Mouse (Mus musculus) neural tube, embryonic 11.5 days (tissue): ENCODE data around the gene Edem2. TPM values are rescaled to one million over a fixed set of nuclear protein-coding genes. Genes with fewer than 3 reads are reported as not detected.
A peak's percentile ranks its signal among the peaks of the same experiment; 100 is the strongest.

Experiments
- ATAC-seq: fragments of 200-750 bp; cut with Nextera tagmentation; 2 replicates; pipeline ENCODE4 v1.8.0; 2017; ENCODE audit warnings: moderate number of reproducible peaks, mild to moderate bottlenecking, moderate TSS enrichment, moderate library complexity; ENCODE audit not compliant: insufficient read depth, low FRiP score, low TSS enrichment
- DNase-seq: peaks from one replicate; pipeline ENCODE4 v3.0.0-alpha.2; 2015; ENCODE audit warnings: low spot score
- H3K27ac ChIP-seq: fragments of 300-500 bp; sonication (generic); 2 replicates; pipeline ENCODE4 v1.5.1; 2014; ENCODE audit warnings: low read depth, mild to moderate bottlenecking, low read length
- H3K27me3 ChIP-seq: fragments of 300-500 bp; sonication (generic); 2 replicates; pipeline ENCODE4 v1.6.1; 2014; ENCODE audit warnings: mild to moderate bottlenecking, low read length, mixed read lengths; ENCODE audit not compliant: control insufficient read depth, insufficient read depth
- H3K36me3 ChIP-seq: fragments of 300-500 bp; sonication (generic); 2 replicates; pipeline ENCODE4 v1.6.1; 2014; ENCODE audit warnings: mild to moderate bottlenecking, low read length, moderate library complexity, mixed read lengths; ENCODE audit not compliant: control insufficient read depth, insufficient read depth
- H3K4me1 ChIP-seq: fragments of 300-500 bp; sonication (generic); 2 replicates; pipeline ENCODE4 v1.6.1; 2014; ENCODE audit warnings: low read length, mixed read lengths; ENCODE audit not compliant: control insufficient read depth, insufficient read depth
- H3K4me2 ChIP-seq: fragments of 300-500 bp; sonication (generic); 2 replicates; pipeline ENCODE4 v1.6.1; 2014; ENCODE audit warnings: low read depth, mild to moderate bottlenecking, moderate library complexity
- H3K4me3 ChIP-seq: fragments of 300-500 bp; sonication (generic); 2 replicates; pipeline ENCODE4 v1.5.1; 2014; ENCODE audit warnings: low read depth, low read length
- H3K9ac ChIP-seq: fragments of 300-500 bp; sonication (generic); 2 replicates; pipeline ENCODE4 v1.6.1; 2014; ENCODE audit warnings: mild to moderate bottlenecking, low read length
- H3K9me3 ChIP-seq: fragments of 300-500 bp; sonication (generic); 2 replicates; pipeline ENCODE4 v1.6.1; 2016; ENCODE audit warnings: low read length; ENCODE audit not compliant: control insufficient read depth
- WGBS: fragments of 180-500 bp; shearing (Covaris S2); extraction: QIAGEN DNeasy Blood & Tissue Kit; methylation state at CpG from one replicate; pipeline ENCODE4 v1.1.7; 2014; 5-methylcytosine and 5-hydroxymethylcytosine counted together
- polyA plus RNA-seq: library from polyadenylated mRNA; unstranded; fragments of >200 nt; fragmentation: Nextera tagmentation; extraction: Ambion mirVana; gene quantifications from 2 replicates; pipeline ENCODE4 v1.2.1, GENCODE M21; 2014

Gene Edem2
- polyA plus RNA-seq: 33.1 and 36.0 TPM in 2 replicates

DNA sequence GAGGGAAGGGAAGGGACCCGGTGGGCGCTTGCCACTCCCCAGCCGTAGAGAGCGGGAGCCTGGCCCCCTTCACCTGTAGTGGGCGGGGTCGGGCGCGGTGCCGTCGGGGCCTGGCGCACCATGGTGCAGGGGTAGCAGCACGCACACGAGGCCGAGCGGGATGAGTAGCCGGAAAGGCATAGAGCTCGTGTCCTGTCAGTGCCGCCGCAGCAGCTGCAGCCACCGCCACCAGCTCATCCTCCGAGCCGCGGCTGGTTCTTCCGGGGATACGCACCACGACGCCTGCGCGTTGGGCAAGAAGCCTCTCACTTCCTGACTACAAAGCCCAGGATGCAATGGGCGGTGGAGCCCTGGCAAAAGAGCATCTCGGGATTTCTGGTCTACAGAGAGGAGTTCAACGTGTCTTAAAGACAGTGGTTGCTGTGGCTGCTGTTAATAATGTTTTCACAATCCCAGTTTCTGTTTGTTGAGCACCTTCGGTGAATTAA lies at the start of gene Edem2:
Edem2 (minus strand) TSS at position 318 of the 488 bp plus-strand sequence.
- no peak within 1 kb of the TSS for H3K27ac ChIP-seq
- ATAC-seq (peak; percentile 85; the same call in 1 of the 2 replicates), DNase-seq (peak; percentile 89)
- 0 out of 2 replicates have a peak, but pooled peaks cover 3% of the 10 kb centered on the region for H3K4me1 ChIP-seq
- H3K4me2 ChIP-seq: peak within 1 kb of the TSS; percentile 80
- no peaks in the 10 kb centered on the region for H3K27me3 ChIP-seq
- peak within 1 kb of the TSS; percentile 63 for H3K9ac ChIP-seq
- H3K36me3 ChIP-seq: no peaks in the 10 kb centered on the region
- WGBS: under 1% methylated on average over 31 of the region's 33 CpGs
- peak within 1 kb of the TSS; percentile 67 for H3K4me3 ChIP-seq
- H3K9me3 ChIP-seq: no peaks in the 10 kb centered on the region

GRCm38 (mm10) chr2:155779066-155779465 lies 49.8 kb upstream of the Edem2 start:
- H3K4me2 ChIP-seq: no peak overlapping the region
- H3K4me3 ChIP-seq: no peak overlapping the region
- 53% methylated on average over 7 of the region's 7 CpGs for WGBS
- H3K4me1 ChIP-seq: peaks cover 5% of the 10 kb centered on the region; the same call in 1 of the 2 replicates
- H3K27ac ChIP-seq: no peak overlapping the region
- peaks cover 11% of the 10 kb centered on the region for H3K27me3 ChIP-seq
- no peak for ATAC-seq
- H3K9me3 ChIP-seq: no peaks in the 10 kb centered on the region
- no peaks in the 10 kb centered on the region for H3K36me3 ChIP-seq
- DNase-seq: no peak
- no peak overlapping the region for H3K9ac ChIP-seq

DNA sequence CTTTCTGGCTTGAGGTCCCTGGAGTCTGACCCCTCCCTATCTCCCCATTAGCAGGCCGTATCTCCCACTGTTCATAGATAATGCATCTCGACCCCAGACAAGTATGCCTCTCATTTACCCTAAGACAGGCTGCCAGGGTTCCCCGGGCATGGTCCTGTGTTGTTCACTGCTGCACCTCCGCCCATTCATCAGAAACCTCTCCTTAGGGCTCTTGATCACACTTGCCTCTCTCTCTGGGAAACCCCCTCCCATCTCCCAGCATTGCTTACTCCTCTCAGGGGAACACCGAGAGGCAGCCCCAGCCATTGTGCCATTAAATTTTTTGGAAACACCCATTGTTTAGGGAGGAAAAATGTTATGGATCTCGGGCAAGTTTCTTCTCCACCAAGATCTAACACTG lies 48.7 kb upstream of the Edem2 start:
- Histone ChIP-seq H3K36me3 (no peaks in the 10 kb centered on the region), H3K27me3 (peaks cover 20% of the 10 kb centered on the region), H3K4me2 (no peak overlapping the region), H3K9me3 (no peaks in the 10 kb centered on the region), H3K27ac (no peak overlapping the region), H3K9ac (no peak overlapping the region), H3K4me3 (no peak overlapping the region), H3K4me1 (peaks cover 5% of the 10 kb centered on the region; the same call in 1 of the 2 replicates)
- no peak for ATAC-seq
- WGBS: 67% methylated on average over 6 of the region's 6 CpGs
- DNase-seq: no peak

- Histone ChIP-seq H3K4me3 (no peak overlapping the region), H3K9me3 (no peaks in the 10 kb centered on the region), H3K27ac (no peak overlapping the region), H3K4me2 (no peak overlapping the region), H3K27me3 (peaks cover 20% of the 10 kb centered on the region), H3K4me1 (peaks cover 5% of the 10 kb centered on the region; the same call in 1 of the 2 replicates), H3K9ac (no peak overlapping the region), H3K36me3 (no peaks in the 10 kb centered on the region)
- WGBS: 80% methylated on average over 4 of the region's 4 CpGs
- ATAC-seq (no peak), DNase-seq (no peak)
These were observed 48.4 kb upstream of the Edem2 start for GRCm38 (mm10) chr2:155777688-155777985.

- Histone ChIP-seq H3K4me1 (peaks cover 5% of the 10 kb centered on the region; the same call in 1 of the 2 replicates), H3K9ac (no peak overlapping the region), H3K4me2 (no peak overlapping the region), H3K27ac (no peak overlapping the region), H3K9me3 (no peaks in the 10 kb centered on the region), H3K4me3 (no peak overlapping the region), H3K27me3 (peaks cover 20% of the 10 kb centered on the region), H3K36me3 (no peaks in the 10 kb centered on the region)
- ATAC-seq (no peak), DNase-seq (no peak)
- 75% methylated on average over 10 of the region's 10 CpGs for WGBS
These were observed 47.8 kb upstream of the Edem2 start for GRCm38 (mm10) chr2:155776824-155777687.

DNA sequence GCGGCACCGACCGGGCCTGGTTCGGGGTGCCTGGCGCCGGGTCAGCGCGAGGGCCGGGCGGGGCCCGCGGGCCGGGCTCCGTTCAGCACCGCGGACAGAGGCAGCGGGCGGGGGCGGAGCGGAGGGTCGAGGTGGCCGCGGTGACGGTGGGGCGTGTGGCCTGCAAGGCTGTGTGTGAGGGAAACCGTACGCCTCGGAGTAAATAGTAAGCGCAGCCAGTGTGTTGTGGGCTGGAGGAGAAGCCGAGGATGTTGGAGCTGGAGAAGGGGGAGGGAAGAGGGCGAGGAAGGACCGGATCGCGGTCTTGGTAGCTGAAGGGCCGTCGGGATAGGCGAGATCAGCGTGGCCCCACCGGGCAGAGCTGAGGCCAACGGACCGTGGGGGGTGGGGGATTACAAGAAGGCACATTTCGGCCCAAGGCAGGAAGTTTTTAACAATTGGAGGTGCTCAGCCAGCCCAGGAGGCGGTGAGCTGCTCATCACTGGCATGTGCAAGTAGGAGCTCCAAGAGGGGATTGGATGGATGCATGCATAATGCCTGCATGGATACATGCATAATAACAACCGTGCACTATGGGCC lies 46.5 kb upstream of the Edem2 start:
- Histone ChIP-seq H3K4me3 (peak overlapping the region; percentile 66), H3K9ac (peak overlapping the region; percentile 76), H3K4me2 (peak overlapping the region; percentile 87), H3K9me3 (no peaks in the 10 kb centered on the region), H3K27me3 (peaks cover 20% of the 10 kb centered on the region), H3K36me3 (no peaks in the 10 kb centered on the region), H3K27ac (peak overlapping the region; percentile 72; the same call in 1 of the 2 replicates), H3K4me1 (peaks cover 5% of the 10 kb centered on the region; the same call in 1 of the 2 replicates)
- ATAC-seq (peak; percentile 72), DNase-seq (peak; percentile 74)
- WGBS: under 1% methylated on average over 41 of the region's 44 CpGs

GRCm38 (mm10) chr2:155774927-155775684 lies 45.8 kb upstream of the Edem2 start, which contains the start of gene Mmp24:
Gene Mmp24, plus strand, starts transcription at chr2:155775342.
- WGBS: 3% methylated on average over 35 of the region's 100 CpGs
- DNase-seq (no peak), ATAC-seq (peak; percentile 31; the same call in 1 of the 2 replicates)
- Histone ChIP-seq H3K9ac (peak within 1 kb of the TSS; percentile 76), H3K27ac (peak within 1 kb of the TSS; percentile 72; the same call in 1 of the 2 replicates), H3K36me3 (no peaks in the 10 kb centered on the region), H3K4me1 (peaks cover 5% of the 10 kb centered on the region; the same call in 1 of the 2 replicates), H3K4me2 (peak within 1 kb of the TSS; percentile 87), H3K27me3 (peaks cover 20% of the 10 kb centered on the region), H3K4me3 (peak within 1 kb of the TSS; percentile 66), H3K9me3 (no peaks in the 10 kb centered on the region)

- Histone ChIP-seq H3K9ac (no peak overlapping the region), H3K4me1 (peaks cover 5% of the 10 kb centered on the region; the same call in 1 of the 2 replicates), H3K27me3 (peaks cover 20% of the 10 kb centered on the region), H3K27ac (no peak overlapping the region), H3K9me3 (no peaks in the 10 kb centered on the region), H3K4me2 (no peak overlapping the region; the same call in 1 of the 2 replicates), H3K36me3 (no peaks in the 10 kb centered on the region), H3K4me3 (peak overlapping the region; percentile 66; the same call in 1 of the 2 replicates)
- WGBS: 67% methylated on average over 11 of the region's 11 CpGs
- DNase-seq (no peak), ATAC-seq (no peak)
These were observed 45.1 kb upstream of the Edem2 start for GRCm38 (mm10) chr2:155774261-155774926.
